Mouse (Mus musculus): ENCODE measurements around the gene Trpm2. TPM values are rescaled to one million over a fixed set of nuclear protein-coding genes. Genes with fewer than 3 reads are reported as not detected.

Gene Trpm2
- 5.5 and 5.7 TPM in 2 replicates for polyA plus RNA-seq (2012; rRNA removed)

GRCm38 (mm10) chr10:77970481-77970880, at the start of gene Trpm2:
Gene Trpm2, minus strand, starts transcription at chr10:77970563.

DNA sequence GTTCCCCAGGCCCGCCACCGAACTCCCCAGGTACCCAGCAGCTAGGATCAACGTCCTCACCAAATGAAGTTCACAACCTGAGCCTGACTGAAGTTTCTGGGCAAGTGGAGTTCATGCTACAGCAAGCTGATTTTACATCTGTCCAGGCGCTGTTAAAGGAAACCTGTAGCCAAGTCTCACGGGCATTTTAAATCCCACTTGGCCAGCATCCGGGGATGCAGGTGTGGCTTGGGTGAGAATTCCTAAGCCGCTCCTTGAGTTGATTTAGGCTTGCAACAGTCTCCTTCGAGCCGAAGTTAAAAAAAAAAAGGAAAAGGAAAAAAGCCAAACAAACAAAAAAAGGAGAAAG, 39.6 kb upstream of the Trpm2 start, which contains the start of gene Pfkl:
TSS of gene Pfkl (minus strand) at position 139 of the 349 bp plus-strand sequence.

GRCm38 (mm10) chr10:77978351-77979350, 8.3 kb upstream of the Trpm2 start, which contains the start of gene 1810043G02Rik:
Gene 1810043G02Rik, plus strand, starts transcription at chr10:77978524.

DNA sequence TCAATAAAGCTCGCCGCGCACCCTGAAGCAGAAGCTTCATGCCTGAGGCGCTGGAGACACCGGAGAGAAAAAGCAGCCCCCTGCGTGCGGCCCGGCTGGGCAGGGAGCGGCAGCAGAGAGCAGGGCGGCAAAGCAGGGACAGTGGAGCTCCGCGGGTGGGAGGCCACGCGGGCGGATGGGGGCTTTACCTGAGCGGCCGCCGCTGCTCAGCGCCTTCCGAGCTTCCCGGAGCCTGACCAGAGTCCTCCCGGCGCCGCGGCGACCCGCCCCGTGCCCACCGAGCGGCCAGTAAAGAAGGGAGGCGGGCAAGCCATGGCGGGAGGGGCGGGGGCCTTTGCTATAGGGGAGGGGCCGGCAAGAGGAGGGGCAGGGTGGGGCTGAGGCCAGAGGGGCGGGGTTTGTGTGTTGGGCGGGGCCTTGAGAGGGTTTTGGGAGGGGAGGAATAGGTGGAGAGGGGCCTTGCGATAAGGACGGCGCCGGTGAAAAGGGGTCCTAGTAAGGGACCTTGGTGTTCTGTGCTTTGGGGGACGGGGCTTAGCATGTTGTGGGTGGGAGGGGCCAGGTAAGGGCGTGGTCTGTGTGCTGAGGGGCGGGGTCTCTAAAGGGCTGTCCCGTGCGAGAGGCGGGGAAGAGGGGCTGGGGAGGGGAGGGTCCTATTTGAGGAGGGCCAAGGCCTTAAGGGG, 68.0 kb downstream of the Trpm2 start, which contains the start of gene Lrrc3:
TSS of gene Lrrc3 (minus strand) at position 326 of the 683 bp plus-strand sequence.

DNA sequence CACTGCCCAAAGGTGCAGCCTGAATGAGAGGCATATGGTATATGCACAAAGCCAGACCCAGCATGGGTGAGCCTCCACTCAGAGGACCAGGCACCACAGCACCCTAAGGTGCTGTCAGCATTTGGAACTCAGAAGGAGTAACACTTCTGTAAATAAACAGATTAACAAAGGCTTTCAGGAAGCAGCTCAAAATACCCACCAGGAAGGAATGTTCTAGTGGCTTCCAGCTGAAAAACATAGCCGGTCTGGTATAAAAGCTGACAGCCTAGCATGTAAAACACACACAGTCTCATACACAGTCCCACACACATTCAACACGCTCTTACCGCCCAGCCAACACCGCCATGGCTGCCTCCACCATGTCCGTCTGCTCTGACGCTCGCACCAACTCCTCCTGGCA, 108.7 kb downstream of the Trpm2 start, which contains the start of gene Gm3285:
TSS of gene Gm3285 (plus strand) at position 301 of the 400 bp plus-strand sequence.

Other genes starting within 250 kb of the Trpm2 start
- not detected in 2 replicates for gene Krtap12-1, start 250.0 kb downstream of the Trpm2 start, polyA plus RNA-seq (2012; rRNA removed)
- not detected in 2 replicates for gene Gm10100, start 244.1 kb downstream of the Trpm2 start, polyA plus RNA-seq (2012; rRNA removed)
- not detected in 2 replicates for gene Gm18596, start 227.9 kb downstream of the Trpm2 start, polyA plus RNA-seq (2012; rRNA removed)
- not detected in 2 replicates for gene Gm9736, start 219.2 kb downstream of the Trpm2 start, polyA plus RNA-seq (2012; rRNA removed)
- gene Gm3233, start 210.9 kb downstream of the Trpm2 start, polyA plus RNA-seq (2012; rRNA removed), result not detected in 2 replicates
- not detected in 2 replicates for gene Gm3238, start 199.2 kb downstream of the Trpm2 start, polyA plus RNA-seq (2012; rRNA removed)
- not detected in 2 replicates for gene Gm7138, start 193.6 kb downstream of the Trpm2 start, polyA plus RNA-seq (2012; rRNA removed)
- not detected in 2 replicates for gene Gm3250, start 188.0 kb downstream of the Trpm2 start, polyA plus RNA-seq (2012; rRNA removed)
- gene Gm7137, start 182.4 kb downstream of the Trpm2 start, polyA plus RNA-seq (2012; rRNA removed), result not detected in 2 replicates
- gene Gm9639, start 175.5 kb downstream of the Trpm2 start, polyA plus RNA-seq (2012; rRNA removed), result not detected in 2 replicates
- not detected in 2 replicates for gene Gm19668, start 171.4 kb downstream of the Trpm2 start, polyA plus RNA-seq (2012; rRNA removed)
- not detected in 2 replicates for gene Gm9507, start 158.7 kb downstream of the Trpm2 start, polyA plus RNA-seq (2012; rRNA removed)
- gene Gm2696, start 155.9 kb downstream of the Trpm2 start, polyA plus RNA-seq (2012; rRNA removed), result not detected in 2 replicates
- gene Krtap10-4, start 143.5 kb downstream of the Trpm2 start, polyA plus RNA-seq (2012; rRNA removed), result not detected in 2 replicates
- not detected in 2 replicates for gene Krtap10-10, start 134.6 kb downstream of the Trpm2 start, polyA plus RNA-seq (2012; rRNA removed)
- not detected in 2 replicates for gene Gm36176, start 123.8 kb downstream of the Trpm2 start, polyA plus RNA-seq (2012; rRNA removed)
- not detected in 2 replicates for gene Gm10318, start 117.7 kb downstream of the Trpm2 start, polyA plus RNA-seq (2012; rRNA removed)
- gene Gm3285, start 108.6 kb downstream of the Trpm2 start, polyA plus RNA-seq (2012; rRNA removed), result not detected in 2 replicates
- 7.8 and 8.8 TPM in 2 replicates for gene Lrrc3, start 68.0 kb downstream of the Trpm2 start, polyA plus RNA-seq (2012; rRNA removed)
- gene 1810043G02Rik, start 8.0 kb upstream of the Trpm2 start, polyA plus RNA-seq (2012; rRNA removed), result 56.4 and 61.4 TPM in 2 replicates
- gene Pfkl, start 39.5 kb upstream of the Trpm2 start, polyA plus RNA-seq (2012; rRNA removed), result 127 and 130 TPM in 2 replicates
- gene Dnmt3l, start 71.4 kb upstream of the Trpm2 start, polyA plus RNA-seq (2012; rRNA removed), result 0.10 TPM in 1 of 2 replicates, not detected in the other
- 0.57 and 0.96 TPM in 2 replicates for gene Aire, start 73.0 kb upstream of the Trpm2 start, polyA plus RNA-seq (2012; rRNA removed)
- gene Icosl, start 98.7 kb upstream of the Trpm2 start, polyA plus RNA-seq (2012; rRNA removed), result 1.2 and 2.1 TPM in 2 replicates
- gene D10Jhu81e, start 199.2 kb upstream of the Trpm2 start, polyA plus RNA-seq (2012; rRNA removed), result 69.8 and 72.3 TPM in 2 replicates
- gene Pwp2, start 214.6 kb upstream of the Trpm2 start, polyA plus RNA-seq (2012; rRNA removed), result 16.0 and 17.4 TPM in 2 replicates

Measured in central nervous system, embryonic 14 days (tissue).